Mouse (Mus musculus) layer of hippocampus, adult 2 months (tissue): ENCODE results near the gene Fam131c. TPM values are rescaled to one million over a fixed set of nuclear protein-coding genes. Genes with fewer than 3 reads are reported as not detected.

Experiments
- DNase-seq, 2 experiments: peaks; one replicate each; pipeline ENCODE4 v3.0.0; 2022; ENCODE audit warnings: low spot score in 2 of 2
- H3K27ac ChIP-seq: fragments of 200-600 bp; 2 replicates; pipeline ENCODE4 v1.8.1; 2022
- H3K4me3 ChIP-seq: fragments of 200-600 bp; 2 replicates; pipeline ENCODE4 v1.8.1; 2022; ENCODE audit warnings: mild to moderate bottlenecking
- CTCF ChIP-seq: fragments of 200-600 bp; conservative IDR thresholded peaks from 2 replicates; pipeline ENCODE4 v1.8.1; 2022; ENCODE audit warnings: antibody characterized with exemption, mild to moderate bottlenecking, moderate library complexity
- total RNA-seq, 2 experiments: library from RNA; stranded (reverse); gene quantifications; 2 replicates each; pipeline ENCODE4 v1.2.3; 2021

Gene Fam131c
- total RNA-seq, 2 experiments from 2014 or later: 2.5 to 2.6 TPM

DNA sequence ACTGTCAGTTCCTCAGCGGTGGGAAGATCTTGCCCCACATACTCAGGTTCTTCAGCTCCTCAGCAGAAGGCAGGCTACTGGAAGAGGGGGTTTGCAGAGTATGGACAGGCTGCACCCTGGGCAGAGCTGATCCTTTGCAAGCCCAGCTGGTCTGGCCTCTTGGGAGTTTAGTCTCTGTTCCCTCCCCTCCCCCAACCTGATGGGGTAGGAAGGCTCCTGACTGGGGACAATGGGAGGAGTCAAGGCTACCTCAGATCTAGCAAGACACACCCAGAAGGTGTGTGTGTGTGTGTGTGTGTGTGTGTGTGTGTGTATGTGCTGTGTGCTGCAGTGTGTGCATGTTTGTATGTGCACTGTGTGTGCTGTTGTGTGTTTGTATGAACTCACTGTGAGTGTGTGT lies 29.2 kb upstream of the Fam131c start:
- H3K27ac ChIP-seq: no peak overlapping the region
- H3K4me3 ChIP-seq: no peak overlapping the region
- DNase-seq: no peak
- TF ChIP-seq CTCF: no peak

DNA sequence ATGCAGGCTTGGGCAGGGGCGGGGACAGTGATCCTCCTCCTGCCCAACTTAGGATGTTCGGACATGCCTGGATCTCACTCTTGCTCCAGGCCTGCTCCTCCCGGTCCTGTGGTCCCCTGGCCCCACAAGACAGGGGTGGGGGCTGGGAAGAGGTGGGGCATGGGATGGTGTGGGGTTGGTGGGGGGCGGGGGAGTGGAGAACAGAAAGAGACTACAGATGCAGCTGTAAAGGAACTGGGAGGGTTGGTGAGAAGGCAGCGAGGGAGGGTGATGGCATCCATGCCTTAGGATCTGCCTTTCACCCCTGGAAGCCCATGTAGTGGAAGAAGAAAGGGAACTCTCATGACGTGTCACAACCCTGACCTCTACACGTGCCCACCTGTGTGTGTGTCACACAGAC lies 26.5 kb upstream of the Fam131c start:
- DNase-seq: no peak
- TF ChIP-seq CTCF: no peak
- Histone ChIP-seq H3K27ac (no peak overlapping the region), H3K4me3 (no peak overlapping the region)

DNA sequence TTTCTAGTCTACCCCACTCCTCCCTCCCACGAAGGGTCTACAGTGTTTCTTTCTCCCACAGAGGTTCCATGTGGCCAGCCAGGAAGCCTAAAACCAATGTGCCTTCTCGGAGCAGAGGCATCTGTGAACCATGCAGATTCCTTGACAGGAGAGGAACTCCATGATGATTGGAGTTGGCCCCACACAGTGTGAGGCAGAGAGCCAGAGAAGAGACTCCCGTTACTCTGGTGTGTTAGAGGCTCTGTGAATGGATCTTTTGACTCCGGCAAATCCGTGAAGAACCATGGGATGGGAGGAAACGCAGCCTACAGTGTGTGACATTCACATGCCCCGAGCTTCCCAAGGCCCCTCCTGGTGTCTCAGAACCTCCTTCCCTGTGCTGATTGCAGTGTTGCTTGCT lies 24.5 kb upstream of the Fam131c start:
- DNase-seq: no peak
- Histone ChIP-seq H3K4me3 (no peak overlapping the region), H3K27ac (no peak overlapping the region)
- TF ChIP-seq CTCF: no peak

DNA sequence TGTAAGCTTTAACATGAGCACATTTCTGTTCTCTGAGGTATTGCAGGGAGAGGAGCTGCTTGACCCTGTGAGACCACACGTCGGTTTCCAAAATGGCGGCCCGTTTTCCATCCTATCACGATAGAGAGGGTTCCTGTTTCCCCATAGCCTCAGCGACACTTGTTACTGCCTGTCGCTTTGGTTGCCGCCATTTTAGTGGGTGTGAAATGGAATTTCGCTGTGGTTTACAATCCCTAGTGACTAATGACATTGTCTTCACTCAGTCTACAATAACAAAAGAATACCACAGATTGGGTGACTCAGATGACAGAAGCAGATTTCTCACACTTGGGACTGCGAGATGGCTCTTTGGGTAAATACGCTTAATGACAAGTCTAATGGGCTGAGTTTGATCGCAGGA lies 22.8 kb upstream of the Fam131c start:
- DNase-seq: no peak
- TF ChIP-seq CTCF: no peak
- Histone ChIP-seq H3K27ac (no peak overlapping the region), H3K4me3 (no peak overlapping the region)

DNA sequence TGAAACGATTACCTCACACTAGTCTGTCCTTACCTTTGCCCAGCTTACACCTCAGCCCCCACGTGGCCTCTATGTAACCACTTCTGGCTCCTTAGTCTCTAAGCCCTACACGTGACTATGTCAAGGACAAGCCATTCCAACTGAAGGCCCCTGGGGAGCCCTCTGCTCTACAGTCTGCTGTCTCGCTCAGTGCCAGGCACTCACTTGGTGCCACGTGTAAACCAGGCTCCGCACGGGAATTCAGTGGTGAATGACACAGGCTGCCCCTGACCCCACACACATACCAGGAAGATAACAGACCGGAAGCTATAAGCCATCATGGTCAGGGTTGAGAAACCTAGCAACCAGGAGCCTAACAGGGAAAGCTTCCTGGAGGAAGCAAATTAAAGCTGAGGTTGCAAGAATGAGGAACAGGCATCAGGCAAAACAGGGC lies 20.6 kb upstream of the Fam131c start:
- no peak for TF ChIP-seq CTCF
- Histone ChIP-seq H3K27ac (no peak overlapping the region), H3K4me3 (no peak overlapping the region)
- no peak for DNase-seq

DNA sequence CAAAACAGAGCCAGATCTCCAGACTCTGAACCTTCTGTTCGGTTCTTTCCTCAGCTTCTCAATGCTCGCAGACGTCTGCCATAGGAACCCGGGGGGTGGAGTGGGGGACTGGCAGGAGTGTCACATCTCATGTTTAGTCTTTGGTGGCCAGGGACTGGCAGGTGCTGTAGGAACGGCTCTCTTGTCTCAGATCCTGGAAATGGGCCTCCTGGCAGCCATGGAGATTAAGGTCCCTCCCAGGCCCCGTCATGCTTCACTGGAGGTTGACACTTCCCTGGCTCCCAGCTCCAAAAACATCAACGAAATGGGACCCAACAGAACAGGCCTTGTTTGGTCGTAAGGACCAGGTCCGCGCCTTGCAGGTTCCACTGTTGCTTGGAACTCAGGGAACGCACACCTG lies 19.4 kb upstream of the Fam131c start:
- no peak overlapping the region for H3K4me3 ChIP-seq
- no peak for DNase-seq

DNA sequence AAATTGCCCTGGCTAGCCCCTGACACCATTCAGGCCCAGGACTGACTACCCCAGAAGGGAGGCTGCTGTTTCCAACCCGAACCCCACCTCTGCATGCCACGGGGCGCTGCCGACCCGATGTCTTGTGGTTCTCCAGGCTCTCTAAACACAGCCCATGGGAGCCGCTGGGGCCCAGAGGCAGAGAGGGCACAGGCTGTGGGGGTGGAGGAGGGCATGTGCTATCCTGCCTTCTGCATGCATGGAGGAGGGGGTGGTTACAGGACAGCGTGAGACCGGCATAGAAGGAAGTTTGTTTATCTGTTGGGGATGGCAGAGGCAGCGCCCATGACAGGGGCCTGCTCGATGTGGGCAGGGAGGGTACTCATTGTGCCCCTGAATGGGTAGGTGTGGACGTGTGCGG lies 18.0 kb upstream of the Fam131c start:
- Histone ChIP-seq H3K4me3 (no peak overlapping the region), H3K27ac (no peak overlapping the region)
- no peak for DNase-seq
- no peak for TF ChIP-seq CTCF

More for the DNA sequence above, 19.4 kb upstream of the Fam131c start:
- no peak for TF ChIP-seq CTCF
- H3K27ac ChIP-seq: no peak overlapping the region

DNA sequence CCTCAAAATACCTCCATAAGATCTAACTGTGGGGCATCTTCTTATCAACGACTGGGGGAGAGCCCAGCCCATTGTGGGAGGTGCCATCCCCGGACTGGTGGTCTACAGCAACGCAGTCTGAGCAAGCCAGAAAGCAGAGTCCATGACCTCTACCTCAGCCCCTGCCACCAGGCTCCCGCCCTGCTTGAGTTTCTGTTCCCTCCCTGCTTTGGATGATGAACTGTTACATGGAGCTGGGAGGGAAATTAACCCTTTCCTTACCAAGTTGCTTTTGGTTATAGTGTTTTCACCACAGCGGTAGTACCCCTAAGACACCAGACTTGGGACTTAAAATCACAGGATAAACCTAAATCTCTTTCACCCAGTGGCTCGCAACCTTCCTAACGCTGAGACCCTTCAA lies 16.0 kb upstream of the Fam131c start:
- no peak overlapping the region for H3K4me3 ChIP-seq
- no peak for TF ChIP-seq CTCF
- no peak overlapping the region for H3K27ac ChIP-seq
- DNase-seq: no peak

DNA sequence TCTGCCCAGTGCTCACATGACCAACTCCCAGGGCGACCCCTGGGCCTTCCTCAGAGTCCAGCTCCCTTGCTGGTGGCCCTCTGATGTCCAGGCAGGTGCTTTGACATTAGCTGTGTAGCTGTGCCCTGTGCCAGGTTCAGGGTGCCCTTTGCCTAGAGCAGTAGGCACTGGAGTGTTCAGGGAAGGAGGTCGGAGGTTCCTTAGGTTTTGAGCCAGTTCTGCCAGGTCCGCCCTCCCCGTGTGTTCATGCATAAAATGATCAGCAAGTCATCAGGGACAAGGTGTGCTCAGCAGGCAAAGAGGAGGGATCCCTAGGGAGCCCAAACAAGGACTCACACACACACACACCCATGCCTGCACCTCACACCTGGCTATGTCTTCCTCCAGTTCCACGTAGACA lies 15.0 kb upstream of the Fam131c start:
- no peak for DNase-seq
- no peak overlapping the region for H3K4me3 ChIP-seq
- no peak for TF ChIP-seq CTCF
- H3K27ac ChIP-seq: no peak overlapping the region

DNA sequence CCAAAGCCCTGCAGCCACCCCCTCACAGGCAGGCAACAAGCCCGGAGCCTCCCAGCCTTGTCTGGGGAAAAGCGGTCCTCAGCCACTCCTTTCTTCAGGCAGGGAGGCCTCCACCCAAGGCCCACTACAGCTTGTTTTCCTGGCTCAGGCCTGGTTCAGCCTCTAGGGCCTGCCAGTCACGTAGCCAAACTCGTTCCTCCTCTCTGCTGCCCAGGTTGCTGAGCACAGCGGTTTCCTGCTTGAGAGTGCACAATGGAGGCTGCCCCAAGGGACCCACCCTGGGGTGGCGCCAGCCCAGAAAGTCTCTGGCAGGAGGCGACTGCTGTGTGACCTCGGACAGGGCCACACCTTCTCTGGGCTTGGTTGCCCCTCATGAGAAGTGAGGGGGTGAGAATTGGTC lies 14.2 kb upstream of the Fam131c start:
- no peak for DNase-seq
- Histone ChIP-seq H3K4me3 (no peak overlapping the region), H3K27ac (no peak overlapping the region)
- TF ChIP-seq CTCF: no peak

DNA sequence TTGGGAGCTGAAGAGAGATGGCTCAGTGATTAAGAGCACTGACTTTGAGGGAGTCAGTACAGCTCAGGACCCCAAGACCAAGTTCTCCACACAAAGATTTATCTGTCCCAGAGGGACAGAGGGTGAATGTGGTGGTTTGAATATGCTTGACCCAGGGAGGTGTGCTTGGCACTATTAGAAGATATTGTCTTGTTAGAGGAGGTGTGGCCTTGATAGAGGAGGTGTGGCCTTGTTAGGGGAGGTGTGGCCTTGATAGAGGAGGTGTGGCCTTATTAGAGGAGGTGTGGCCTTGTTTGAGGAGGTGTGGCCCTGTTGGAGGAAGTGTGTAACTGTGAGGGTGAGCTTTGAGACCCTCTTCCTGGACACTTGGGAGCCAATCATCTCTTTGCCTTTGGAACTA lies 10.2 kb upstream of the Fam131c start:
- TF ChIP-seq CTCF: no peak
- H3K27ac ChIP-seq: no peak overlapping the region
- no peak for DNase-seq
- H3K4me3 ChIP-seq: no peak overlapping the region

DNA sequence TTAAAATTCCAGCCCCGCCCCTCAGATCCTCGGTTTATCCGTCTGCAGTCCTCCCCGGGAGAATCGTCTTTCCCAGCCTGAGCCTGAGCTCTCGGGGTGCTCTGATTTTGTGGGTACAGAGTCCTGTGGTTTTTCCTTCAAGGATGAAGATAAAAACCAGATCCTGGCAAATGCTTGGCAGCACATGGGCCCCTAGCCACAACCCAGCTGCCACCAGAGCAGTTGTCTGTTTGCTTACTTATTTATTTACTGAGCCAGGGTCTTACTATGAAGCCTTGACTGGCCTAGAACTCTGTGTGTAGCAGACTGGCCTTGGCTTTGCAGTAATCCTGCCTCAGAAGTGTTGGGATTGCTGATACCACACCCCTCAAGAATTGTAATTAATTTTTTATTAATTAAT lies 8.8 kb upstream of the Fam131c start:
- no peak for TF ChIP-seq CTCF
- H3K4me3 ChIP-seq: no peak overlapping the region
- no peak for DNase-seq

DNA sequence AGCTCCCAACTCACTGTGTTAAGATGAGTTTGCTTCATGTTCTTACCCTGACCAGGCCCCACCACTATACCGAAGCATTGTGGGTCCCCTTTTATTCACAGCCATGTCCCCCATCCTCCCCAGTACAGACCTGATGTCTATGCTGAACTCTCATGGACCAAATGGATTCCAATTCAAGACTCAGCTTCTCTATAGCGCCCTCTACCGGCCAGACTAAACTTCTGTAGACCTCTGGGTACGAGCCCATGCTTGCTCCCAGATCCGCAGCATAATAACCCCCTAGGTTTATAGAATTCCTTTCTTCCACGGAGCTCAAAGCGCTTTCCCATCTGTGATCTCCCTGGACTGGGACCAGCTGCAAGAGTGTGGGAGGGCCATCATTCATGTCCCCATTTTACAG lies 7.2 kb upstream of the Fam131c start:
- H3K27ac ChIP-seq: no peak overlapping the region
- TF ChIP-seq CTCF: peak; percentile 72
- peak in 1 of 2 experiments; percentile 23 for DNase-seq
- H3K4me3 ChIP-seq: no peak overlapping the region

More for the DNA sequence above, 8.8 kb upstream of the Fam131c start:
- no peak overlapping the region for H3K27ac ChIP-seq

DNA sequence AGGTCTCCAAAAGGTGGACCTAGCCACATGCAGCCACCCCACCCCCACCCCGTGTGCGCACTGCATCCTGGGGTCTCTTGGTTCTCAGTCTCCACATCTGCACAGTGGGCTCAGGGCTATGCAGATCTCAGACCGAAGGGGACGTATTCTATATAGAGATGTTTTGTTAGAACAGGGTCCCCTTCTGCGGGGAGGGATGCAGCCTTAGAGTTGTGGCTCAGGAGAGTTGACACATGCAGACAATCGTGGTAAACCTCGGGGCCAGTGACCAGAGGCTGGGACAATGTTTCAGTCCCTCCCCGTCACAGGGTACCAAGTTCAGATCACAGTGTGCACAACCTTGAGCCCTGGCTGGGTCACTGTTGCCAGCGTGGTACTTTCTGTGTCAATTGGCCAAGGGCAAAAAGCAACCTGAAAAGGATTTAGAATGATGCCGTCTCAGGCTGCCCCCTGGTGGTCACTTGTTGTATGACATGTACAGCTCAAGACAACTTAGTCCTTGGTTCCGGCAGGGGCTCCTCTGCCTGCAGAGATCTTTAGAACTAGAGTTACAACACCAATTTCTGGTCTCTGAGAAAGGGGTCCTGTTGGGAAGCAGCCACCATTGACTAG lies 5.0 kb upstream of the Fam131c start:
- TF ChIP-seq CTCF: peak; percentile 94
- Histone ChIP-seq H3K4me3 (no peak overlapping the region), H3K27ac (no peak overlapping the region)
- DNase-seq: peak; percentile 53 to 77

DNA sequence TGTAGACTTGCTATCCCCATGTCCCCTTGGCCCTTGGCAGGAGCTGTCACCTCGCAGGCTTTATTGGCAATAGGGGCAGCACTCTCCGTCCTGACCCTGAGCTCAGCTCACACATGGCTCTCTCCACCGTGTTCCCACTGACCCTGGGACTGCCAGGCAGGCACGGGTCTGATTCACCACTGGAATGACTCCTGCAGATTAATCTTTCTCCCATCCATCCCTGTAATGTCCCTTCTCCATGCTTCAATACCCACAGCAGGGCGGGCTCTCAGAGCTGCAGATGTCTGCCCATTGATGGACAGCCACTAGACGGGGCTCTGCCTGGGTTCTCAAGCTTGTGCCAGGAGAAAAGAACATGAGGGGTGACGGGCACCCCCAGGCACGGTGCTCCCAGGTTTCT lies 2.9 kb upstream of the Fam131c start:
- H3K27ac ChIP-seq: no peak overlapping the region
- TF ChIP-seq CTCF: no peak
- no peak for DNase-seq
- H3K4me3 ChIP-seq: no peak overlapping the region
